Mouse (Mus musculus): ENCODE measurements at regions not wholly inside any gene's neighbourhood (a gene's known extent, or its start where the extent isn't known, plus 50 kb on each side); places are given as distances from the start of the nearest gene placed in this dataset.
A peak's percentile ranks its signal among the peaks of the same experiment; 100 is the strongest.

- DNase-seq (ENCODE audit: low spot score in 2 of 2): peak; percentile 44 to 58
Measured at GRCm38 (mm10) chr2:66961808-66962519, 177.2 kb upstream of the Scn7a start.

DNA sequence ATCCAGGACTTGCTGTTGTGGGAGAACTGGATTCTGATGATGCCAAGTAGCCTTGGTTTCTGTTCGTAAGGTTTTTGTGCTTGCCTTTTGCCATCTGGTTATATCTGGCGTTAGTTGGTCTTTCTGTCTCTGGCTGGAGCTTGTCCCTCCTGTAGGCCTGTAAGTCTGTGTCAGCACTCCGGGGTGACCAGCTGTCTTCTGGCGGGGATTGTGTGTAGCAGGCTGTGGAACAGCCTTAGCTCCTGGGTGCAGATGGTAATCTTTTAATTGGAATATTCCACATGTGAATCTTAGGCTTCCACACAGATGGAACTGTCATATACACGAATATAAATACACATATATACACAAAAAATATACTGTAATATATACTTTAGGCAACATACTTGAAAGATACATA, 156.5 kb upstream of the Scn7a start:
- peak in 1 of 2 experiments; percentile 19 for DNase-seq (ENCODE audit: low spot score in 2 of 2)

- peak; percentile 22 to 24 for DNase-seq (ENCODE audit: low spot score in 2 of 2)
Measured at GRCm38 (mm10) chr2:66898032-66898431, 113.3 kb upstream of the Scn7a start.

DNA sequence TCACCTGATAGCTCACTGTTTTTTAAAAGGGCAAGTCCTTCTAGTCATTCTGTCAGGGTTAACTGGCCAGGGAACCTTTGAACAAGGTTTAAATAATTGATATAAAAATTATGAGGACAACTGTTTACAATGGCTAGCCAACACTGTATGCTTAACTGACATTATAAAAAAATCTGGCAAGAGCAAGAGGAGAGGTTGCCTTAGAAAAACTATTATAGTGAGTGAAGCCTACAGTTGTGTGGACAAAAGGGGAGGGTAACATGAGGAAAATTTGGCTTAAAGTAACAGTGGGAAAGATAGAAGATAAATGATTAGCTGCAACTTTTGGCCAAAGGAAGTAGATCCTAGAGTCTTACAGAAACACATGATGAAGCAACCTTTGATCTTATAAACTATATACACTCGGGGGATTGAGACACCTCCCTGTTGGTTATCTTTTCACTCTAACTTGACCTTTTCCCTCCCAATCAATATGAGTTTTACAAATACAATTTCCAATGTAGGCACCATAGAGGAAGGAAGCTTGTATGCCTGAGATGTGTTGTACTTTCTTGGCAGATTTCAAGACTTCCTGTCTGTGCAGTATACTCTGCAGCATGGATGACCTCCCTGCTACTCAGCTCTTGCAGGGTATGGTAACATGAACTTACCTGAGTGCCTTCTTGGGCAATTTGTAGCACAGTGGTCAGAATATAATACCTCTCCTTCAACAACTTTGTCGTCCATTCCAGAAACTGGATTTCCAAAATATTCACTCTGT, 82.9 kb upstream of the Scn7a start:
- DNase-seq (ENCODE audit: low spot score in 2 of 2): no peak

Measured in right cerebral cortex, postnatal 10 days (tissue).